Mouse (Mus musculus) thymus, adult 2 months (tissue): Measurements from ENCODE around the gene Gkn1. TPM values are rescaled to one million over a fixed set of nuclear protein-coding genes. Genes with fewer than 3 reads are reported as not detected.

Experiments used
- DNase-seq: peaks from one replicate; pipeline ENCODE4 v3.0.0; 2021
- H3K27ac ChIP-seq: fragments of 200-500 bp; 2 replicates; pipeline ENCODE4 v1.5.1; 2012; ENCODE audit warnings: low read length, control low read depth; ENCODE audit not compliant: control insufficient read depth, insufficient read depth
- H3K27me3 ChIP-seq: fragments of 200-500 bp; 2 replicates; pipeline ENCODE4 v1.6.1; 2012; ENCODE audit warnings: mild to moderate bottlenecking, low read length, moderate library complexity, mixed read lengths; ENCODE audit not compliant: control insufficient read depth, insufficient read depth
- H3K36me3 ChIP-seq: fragments of 200-500 bp; 2 replicates; pipeline ENCODE4 v1.6.1; 2012; ENCODE audit warnings: mild to moderate bottlenecking, low read length, moderate library complexity; ENCODE audit not compliant: control insufficient read depth, insufficient read depth
- H3K4me1 ChIP-seq: fragments of 200-500 bp; replicated peaks from 2 replicates; pipeline ENCODE4 v1.6.1; 2012; ENCODE audit warnings: low read length; ENCODE audit not compliant: control insufficient read depth, insufficient read depth
- H3K4me3 ChIP-seq: fragments of 200-500 bp; 2 replicates; pipeline ENCODE4 v1.5.1; 2012; ENCODE audit warnings: mild to moderate bottlenecking, low read length, control low read depth, moderate library complexity; ENCODE audit not compliant: control insufficient read depth, insufficient read depth
- CTCF ChIP-seq: fragments of 200-500 bp; IDR thresholded peaks from 2 replicates; pipeline ENCODE4 v1.5.1; 2012; ENCODE audit warnings: mild to moderate bottlenecking, control low read depth, low read length, moderate library complexity, borderline replicate concordance; ENCODE audit not compliant: control insufficient read depth, poor library complexity, insufficient read depth; ENCODE audit errors: extremely low read depth
- POLR2A ChIP-seq: fragments of 200-500 bp; IDR thresholded peaks from 2 replicates; pipeline ENCODE4 v1.6.1; 2012; ENCODE audit warnings: mild to moderate bottlenecking, low read length, control low read depth, moderate library complexity; ENCODE audit not compliant: control insufficient read depth, poor library complexity, insufficient read depth; ENCODE audit errors: extremely low read depth
- WGBS: fragments of 180-500 bp; shearing (Covaris S2); methylation state at CpG from one replicate; pipeline ENCODE4 v1.1.7; 2018; 5-methylcytosine and 5-hydroxymethylcytosine counted together
- polyA plus RNA-seq: library from polyadenylated mRNA; depleted of rRNA; stranded (reverse); fragments of >200 nt; gene quantifications from 2 replicates; pipeline ENCODE4 v1.2.3, GENCODE M21; 2012

The Gkn1 gene
- polyA plus RNA-seq, 1 experiment, result 0.75 TPM

- H3K4me1 ChIP-seq, result no peaks in the 10 kb centered on the region; the same call in 1 of the 2 replicates
- TF ChIP-seq CTCF (no peak), POLR2A (no peak)
- no peaks in the 10 kb centered on the region for H3K27me3 ChIP-seq
- H3K36me3 ChIP-seq, result no peaks in the 10 kb centered on the region
- WGBS, result 89% methylated on average over 10 of the region's 10 CpGs
- no peak overlapping the region for H3K4me3 ChIP-seq
- DNase-seq, result no peak
- H3K27ac ChIP-seq, result no peak overlapping the region
These were observed 35.9 kb upstream of the Gkn1 start for GRCm38 (mm10) chr6:87386681-87387080.

GRCm38 (mm10) chr6:87386203-87386602 is 35.5 kb upstream of the Gkn1 start:
- Histone ChIP-seq H3K4me3 (no peak overlapping the region), H3K27ac (no peak overlapping the region), H3K36me3 (no peaks in the 10 kb centered on the region), H3K27me3 (no peaks in the 10 kb centered on the region), H3K4me1 (no peaks in the 10 kb centered on the region; the same call in 1 of the 2 replicates)
- TF ChIP-seq POLR2A (no peak), CTCF (no peak)
- WGBS, result 22% methylated on average over 7 of the region's 7 CpGs
- DNase-seq, result peak; percentile 47

- WGBS, result 70% methylated on average over 6 of the region's 6 CpGs
- H3K4me1 ChIP-seq, result no peaks in the 10 kb centered on the region; the same call in 1 of the 2 replicates
- no peak for DNase-seq
- H3K27ac ChIP-seq, result no peak overlapping the region
- no peak for TF ChIP-seq CTCF
- TF ChIP-seq POLR2A, result no peak
- H3K4me3 ChIP-seq, result no peak overlapping the region
- no peaks in the 10 kb centered on the region for H3K36me3 ChIP-seq
- no peaks in the 10 kb centered on the region for H3K27me3 ChIP-seq
These were observed 34.0 kb upstream of the Gkn1 start for GRCm38 (mm10) chr6:87384761-87385160.

GRCm38 (mm10) chr6:87383926-87384691 is 33.4 kb upstream of the Gkn1 start:
- no peaks in the 10 kb centered on the region; the same call in 1 of the 2 replicates for H3K4me1 ChIP-seq
- H3K27me3 ChIP-seq, result no peaks in the 10 kb centered on the region
- no peak overlapping the region for H3K4me3 ChIP-seq
- TF ChIP-seq CTCF (no peak), POLR2A (no peak)
- no peaks in the 10 kb centered on the region for H3K36me3 ChIP-seq
- WGBS, result 18% methylated on average over 24 of the region's 24 CpGs
- no peak for DNase-seq
- no peak overlapping the region for H3K27ac ChIP-seq

- DNase-seq, result no peak
- TF ChIP-seq POLR2A (no peak), CTCF (no peak)
- 94% methylated on average over 9 of the region's 9 CpGs for WGBS
- no peaks in the 10 kb centered on the region for H3K36me3 ChIP-seq
- H3K4me1 ChIP-seq, result no peaks in the 10 kb centered on the region
- H3K27ac ChIP-seq, result no peak within 1 kb of the TSS
- H3K4me3 ChIP-seq, result no peak within 1 kb of the TSS
- H3K27me3 ChIP-seq, result no peaks in the 10 kb centered on the region
These were observed 22.3 kb upstream of the Gkn1 start, which contains the start of gene Gkn2 for GRCm38 (mm10) chr6:87373057-87373456. TSS of gene Gkn2 (plus strand) at chr6:87373357.

GRCm38 (mm10) chr6:87369223-87369622 is 18.5 kb upstream of the Gkn1 start:
- Histone ChIP-seq H3K4me3 (no peak overlapping the region), H3K27ac (no peak overlapping the region), H3K36me3 (no peaks in the 10 kb centered on the region), H3K4me1 (no peaks in the 10 kb centered on the region), H3K27me3 (no peaks in the 10 kb centered on the region)
- DNase-seq, result no peak
- WGBS, result 94% methylated on average over 5 of the region's 5 CpGs
- TF ChIP-seq CTCF, result no peak
- TF ChIP-seq POLR2A, result no peak

- DNase-seq, result no peak
- Histone ChIP-seq H3K36me3 (no peaks in the 10 kb centered on the region), H3K27ac (no peak overlapping the region), H3K4me3 (no peak overlapping the region), H3K27me3 (no peaks in the 10 kb centered on the region), H3K4me1 (no peaks in the 10 kb centered on the region)
- WGBS, result 95% methylated on average over 5 of the region's 5 CpGs
- no peak for TF ChIP-seq CTCF
- no peak for TF ChIP-seq POLR2A
These were observed 3.7 kb upstream of the Gkn1 start for GRCm38 (mm10) chr6:87354441-87354840.
